Mouse (Mus musculus) forebrain, embryonic 13.5 days (tissue): ENCODE measurements around the gene Gm3264. TPM values are rescaled to one million over a fixed set of nuclear protein-coding genes. Genes with fewer than 3 reads are reported as not detected.
"Not testable (repeated sequence)": the region's sequence is repeated elsewhere in the genome, so short reads cannot be mapped to it uniquely, and the experiment has no call there.

Experiments
- ATAC-seq: fragments of 200-750 bp; cut with Nextera tagmentation; 2 replicates; pipeline ENCODE4 v1.8.0; 2017
- H3K27ac ChIP-seq: fragments of 300-500 bp; sonication (generic); 2 replicates; pipeline ENCODE4 v1.5.1; 2015; ENCODE audit warnings: inconsistent platforms, mild to moderate bottlenecking, moderate library complexity
- H3K27me3 ChIP-seq: fragments of 300-500 bp; sonication (generic); 2 replicates; pipeline ENCODE4 v1.6.1; 2015; ENCODE audit warnings: mild to moderate bottlenecking, inconsistent platforms
- H3K36me3 ChIP-seq: fragments of 300-500 bp; sonication (generic); 2 replicates; pipeline ENCODE4 v1.6.1; 2015; ENCODE audit warnings: mild to moderate bottlenecking, inconsistent platforms; ENCODE audit not compliant: poor library complexity, severe bottlenecking
- H3K4me1 ChIP-seq: fragments of 300-500 bp; sonication (generic); 2 replicates; pipeline ENCODE4 v1.6.1; 2015; ENCODE audit warnings: inconsistent platforms
- H3K4me2 ChIP-seq: fragments of 300-500 bp; sonication (generic); 2 replicates; pipeline ENCODE4 v1.6.1; 2015; ENCODE audit warnings: inconsistent platforms, mild to moderate bottlenecking, moderate library complexity
- H3K4me3 ChIP-seq: fragments of 300-500 bp; sonication (generic); 2 replicates; pipeline ENCODE4 v1.5.1; 2015; ENCODE audit warnings: mild to moderate bottlenecking, inconsistent platforms
- H3K9ac ChIP-seq: fragments of 300-500 bp; sonication (generic); 2 replicates; pipeline ENCODE4 v1.6.1; 2015; ENCODE audit warnings: mild to moderate bottlenecking, inconsistent platforms
- H3K9me3 ChIP-seq: fragments of 300-500 bp; sonication (generic); replicated peaks from 2 replicates; pipeline ENCODE4 v1.6.1; 2016; ENCODE audit warnings: inconsistent platforms
- WGBS: fragments of 180-500 bp; shearing (Covaris S2); methylation state at CpG from one replicate; pipeline ENCODE4 v1.1.7; 2015; 5-methylcytosine and 5-hydroxymethylcytosine counted together
- polyA plus RNA-seq: library from polyadenylated mRNA; unstranded; fragments of >200 nt; fragmentation: Nextera tagmentation; extraction: Ambion mirVana; gene quantifications from 2 replicates; pipeline ENCODE4 v1.2.1, GENCODE M21; 2015

Gm3264 gene
- 1.4 and 1.9 TPM in 2 replicates for polyA plus RNA-seq

GRCm38 (mm10) chr14:4855299-4855980 lies at the start of gene Gm3264:
Gene Gm3264, plus strand, starts transcription at chr14:4855576.
- WGBS = 5% methylated on average over 24 of the region's 59 CpGs
- H3K27me3 ChIP-seq, H3K4me1 ChIP-seq, H3K27ac ChIP-seq, H3K36me3 ChIP-seq, H3K9me3 ChIP-seq, ATAC-seq: not testable (repeated sequence)
- Histone ChIP-seq H3K4me2 (peak within 1 kb of the TSS; percentile 59), H3K4me3 (peak within 1 kb of the TSS; percentile 45), H3K9ac (peak within 1 kb of the TSS; percentile 64)

- not testable (repeated sequence) for H3K4me3 ChIP-seq, H3K9me3 ChIP-seq, H3K9ac ChIP-seq, H3K4me1 ChIP-seq, ATAC-seq, H3K4me2 ChIP-seq, H3K27me3 ChIP-seq, H3K27ac ChIP-seq, H3K36me3 ChIP-seq
- 83% methylated on average over 6 of the region's 6 CpGs for WGBS
Observed at GRCm38 (mm10) chr14:4806421-4806820, 49.0 kb upstream of the Gm3264 start.

GRCm38 (mm10) chr14:4821950-4822349 lies 33.4 kb upstream of the Gm3264 start:
- H3K27me3 ChIP-seq, H3K4me2 ChIP-seq, H3K9ac ChIP-seq, H3K4me1 ChIP-seq, ATAC-seq, H3K27ac ChIP-seq, H3K36me3 ChIP-seq, H3K4me3 ChIP-seq, H3K9me3 ChIP-seq: not testable (repeated sequence)
- WGBS = 91% methylated on average over 4 of the region's 7 CpGs

GRCm38 (mm10) chr14:4837806-4838205 lies 17.6 kb upstream of the Gm3264 start, which contains the start of gene Gm3269:
Gene Gm3269, plus strand, starts transcription at chr14:4838106.
- 83% methylated on average over 1 of the region's 4 CpGs for WGBS
- ATAC-seq, H3K9me3 ChIP-seq, H3K27ac ChIP-seq, H3K4me3 ChIP-seq, H3K4me2 ChIP-seq, H3K4me1 ChIP-seq, H3K27me3 ChIP-seq, H3K9ac ChIP-seq, H3K36me3 ChIP-seq: not testable (repeated sequence)

GRCm38 (mm10) chr14:4892116-4892515 lies 36.7 kb downstream of the Gm3264 start, which contains the start of gene Gm3278:
Gene Gm3278, plus strand, starts transcription at chr14:4892416.
- ATAC-seq, H3K4me3 ChIP-seq, H3K36me3 ChIP-seq, H3K27ac ChIP-seq, H3K9me3 ChIP-seq, H3K27me3 ChIP-seq, H3K4me2 ChIP-seq, H3K4me1 ChIP-seq, H3K9ac ChIP-seq: not testable (repeated sequence)
- WGBS = 100% methylated on average over 1 of the region's 3 CpGs

Other genes starting within 250 kb of the Gm3264 start
- gene Gm8159, start 223.2 kb upstream of the Gm3264 start, polyA plus RNA-seq = not detected in 2 replicates
- gene Gm3239, start 191.4 kb upstream of the Gm3264 start, polyA plus RNA-seq = 0.43 TPM in 1 of 2 replicates, not detected in the other
- not detected in 2 replicates for gene Gm7876, start 146.3 kb upstream of the Gm3264 start, polyA plus RNA-seq
- 1.5 and 1.7 TPM in 2 replicates for gene Gm3252, start 128.8 kb upstream of the Gm3264 start, polyA plus RNA-seq
- not detected in 2 replicates for gene Gm9602, start 79.2 kb upstream of the Gm3264 start, polyA plus RNA-seq
- not detected in 2 replicates for gene Gm3269, start 17.5 kb upstream of the Gm3264 start, polyA plus RNA-seq
- not detected in 2 replicates for gene Gm3278, start 36.8 kb downstream of the Gm3264 start, polyA plus RNA-seq
- not detected in 2 replicates for gene Gm8297, start 128.4 kb downstream of the Gm3264 start, polyA plus RNA-seq
- gene Gm3298, start 160.3 kb downstream of the Gm3264 start, polyA plus RNA-seq = not detected in 2 replicates
- gene 4930555G01Rik, start 195.1 kb downstream of the Gm3264 start, polyA plus RNA-seq = not detected in 2 replicates
- gene Gm8281, start 215.5 kb downstream of the Gm3264 start, polyA plus RNA-seq = 3.1 and 4.4 TPM in 2 replicates